Mouse (Mus musculus) cerebellum, postnatal 25 days (tissue): ENCODE results near the gene Myocos.
"Not testable (repeated sequence)": the region's sequence is repeated elsewhere in the genome, so short reads cannot be mapped to it uniquely, and the experiment has no call there.

ENCODE experiments used
- DNase-seq, 2 experiments: peaks; one replicate each; pipeline ENCODE4 v3.0.0; 2021; ENCODE audit warnings: mixed read lengths in 2 of 2

Gene Myocos

DNA sequence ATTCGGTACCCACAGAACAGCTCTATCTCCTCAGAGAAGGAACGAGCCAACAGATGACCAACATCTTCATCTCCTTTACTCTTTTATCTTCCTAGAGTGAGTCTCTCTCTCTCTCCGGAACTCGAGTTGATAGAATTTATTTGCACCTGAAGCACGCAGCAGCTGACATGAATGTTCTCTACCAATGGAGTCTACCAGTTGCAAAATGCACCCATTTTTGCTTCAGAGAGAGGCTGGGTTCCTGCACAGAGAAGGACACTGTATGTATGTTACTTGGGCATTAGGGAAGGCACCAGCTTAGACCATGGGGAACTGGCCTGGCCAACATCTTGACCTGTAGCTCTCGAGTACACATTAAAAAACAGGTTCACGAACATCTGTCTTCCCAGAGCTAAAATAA is at the start of gene Myocos:
Gene Myocos (minus strand): TSS at position 101 of the 400 bp plus-strand sequence.
- DNase-seq: no peak

DNA sequence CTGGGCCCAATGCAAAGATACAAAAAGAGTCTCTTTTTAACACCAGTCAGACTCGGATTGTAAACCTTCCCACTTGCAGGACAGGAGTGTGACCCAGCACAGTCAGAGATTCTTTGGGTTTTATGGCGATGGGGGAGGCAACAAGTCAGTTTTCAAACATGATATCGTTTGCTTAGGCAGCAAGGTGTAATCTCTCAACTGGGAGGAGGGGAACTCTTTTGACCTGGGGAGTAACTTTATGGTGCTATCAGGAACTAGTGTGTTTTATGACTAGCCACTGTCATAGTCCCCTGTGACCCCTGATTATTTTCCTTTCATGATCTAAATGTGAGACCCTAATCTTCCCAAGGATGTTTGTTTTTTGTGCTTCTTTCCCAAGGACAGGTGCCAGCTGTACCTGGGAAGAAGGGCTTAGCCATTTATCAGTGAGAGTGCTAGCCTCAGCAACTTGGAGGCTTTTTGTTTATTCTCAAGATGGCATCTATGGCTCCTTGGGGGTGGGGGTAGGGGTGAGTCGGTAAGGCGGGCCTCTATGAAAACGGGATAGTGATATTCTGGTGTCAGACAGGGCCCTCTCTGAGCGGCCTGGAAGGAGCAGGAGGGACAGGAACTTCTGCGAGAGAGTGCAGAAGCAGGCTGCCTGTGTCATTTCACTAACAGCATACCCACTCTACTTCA is 42.5 kb upstream of the Myocos start:
- DNase-seq: no peak

DNA sequence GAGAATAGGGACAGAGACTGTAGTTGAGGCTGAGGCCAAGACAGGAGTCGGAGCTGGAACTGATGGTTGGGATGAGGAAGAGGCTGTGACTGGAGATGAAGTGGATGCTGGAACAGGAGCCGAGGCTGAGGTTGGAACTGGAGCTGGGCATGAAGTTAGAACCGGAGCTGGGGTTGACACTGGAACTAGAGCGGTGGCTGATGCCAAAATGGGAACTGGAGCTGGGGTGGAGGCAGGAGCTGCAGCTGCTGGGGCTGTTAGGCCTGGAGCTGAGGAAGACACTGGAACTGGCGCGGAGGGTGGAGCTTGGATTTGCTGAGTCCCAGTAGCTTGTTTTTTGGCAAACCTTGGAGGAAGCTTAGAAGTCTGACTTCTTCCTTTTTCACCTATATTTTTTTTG is 39.8 kb upstream of the Myocos start:
- DNase-seq: no peak

DNA sequence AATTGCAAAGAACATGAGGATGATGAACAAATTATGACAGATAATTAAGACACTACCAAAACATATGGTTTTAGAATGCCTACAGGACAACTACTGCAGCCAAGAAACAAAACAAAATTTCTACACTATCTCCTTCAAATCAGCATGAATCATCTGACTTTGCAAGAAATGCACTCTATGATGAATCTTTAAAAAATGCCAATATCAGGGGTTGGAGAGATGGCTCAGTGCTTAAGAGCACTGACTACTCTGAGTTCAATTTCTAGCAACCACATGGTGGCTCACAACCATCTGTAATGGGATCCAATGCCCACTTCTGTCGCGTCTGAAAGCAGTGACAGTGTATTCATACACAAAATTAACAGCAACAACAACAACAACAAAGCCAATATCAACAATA is 35.7 kb upstream of the Myocos start:
- DNase-seq: no peak

DNA sequence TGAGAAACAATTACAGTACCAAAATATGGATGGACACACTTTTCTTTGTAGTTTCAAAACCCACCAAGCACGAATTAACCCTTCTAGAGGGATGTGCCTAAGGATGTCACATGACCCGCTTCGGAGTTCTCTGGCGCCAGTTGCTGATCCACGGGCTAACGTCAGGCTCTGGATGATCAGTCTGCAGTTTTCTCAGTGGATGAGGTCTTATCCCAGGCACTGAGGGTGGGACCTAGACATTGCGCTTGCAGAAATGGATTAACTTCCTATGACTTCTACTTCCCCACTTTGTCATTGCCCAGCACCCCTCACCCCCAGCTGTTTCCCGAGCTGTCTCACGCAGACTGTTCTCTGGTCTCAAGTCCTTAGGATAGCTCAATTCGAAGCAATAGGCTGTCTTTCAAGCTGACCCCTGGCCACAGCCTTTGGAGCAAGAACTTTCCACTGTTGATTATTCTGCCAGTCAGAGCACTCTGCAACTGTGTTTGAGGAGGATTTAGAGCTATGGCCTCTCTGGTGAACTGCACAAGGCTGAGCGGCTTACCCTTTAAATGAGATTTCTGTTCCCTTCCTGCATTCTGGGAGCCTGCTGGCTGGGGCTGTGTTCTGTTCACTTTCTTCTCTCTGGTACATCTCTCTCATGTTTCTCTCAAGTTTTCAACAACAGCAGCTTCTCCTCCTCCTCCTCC is 7.6 kb upstream of the Myocos start:
- DNase-seq: no peak

DNA sequence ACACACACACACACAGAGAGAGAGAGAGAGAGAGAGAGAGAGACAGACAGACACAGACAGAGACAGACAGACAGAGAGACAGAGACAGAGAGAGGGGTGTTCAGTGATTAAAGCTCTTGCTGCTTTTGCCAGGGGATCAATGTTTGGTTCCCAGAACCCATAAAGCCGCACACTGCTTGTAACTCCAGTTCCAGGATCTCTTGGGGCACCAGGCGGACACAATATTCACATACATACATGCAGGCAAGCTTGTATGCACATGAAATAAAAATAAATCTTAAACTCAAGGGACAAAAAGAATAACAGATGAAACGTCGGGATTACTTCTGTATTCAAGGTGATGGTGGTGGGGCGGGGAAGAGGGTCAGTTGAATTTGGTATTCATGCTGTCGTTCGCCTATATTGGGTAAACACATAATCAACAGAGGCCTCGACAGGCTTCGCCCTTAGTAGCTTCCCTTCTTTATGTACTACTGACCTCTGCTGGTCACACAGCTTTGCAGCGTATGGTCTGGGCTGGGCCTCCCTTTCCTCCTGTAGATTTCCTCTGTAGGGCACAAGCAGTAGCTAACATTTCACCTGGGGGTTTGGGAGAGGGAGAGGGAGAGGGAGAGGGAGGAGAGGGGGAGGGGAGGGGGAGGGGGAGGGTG is 6.9 kb upstream of the Myocos start:
- DNase-seq: peak; percentile 77 to 88

DNA sequence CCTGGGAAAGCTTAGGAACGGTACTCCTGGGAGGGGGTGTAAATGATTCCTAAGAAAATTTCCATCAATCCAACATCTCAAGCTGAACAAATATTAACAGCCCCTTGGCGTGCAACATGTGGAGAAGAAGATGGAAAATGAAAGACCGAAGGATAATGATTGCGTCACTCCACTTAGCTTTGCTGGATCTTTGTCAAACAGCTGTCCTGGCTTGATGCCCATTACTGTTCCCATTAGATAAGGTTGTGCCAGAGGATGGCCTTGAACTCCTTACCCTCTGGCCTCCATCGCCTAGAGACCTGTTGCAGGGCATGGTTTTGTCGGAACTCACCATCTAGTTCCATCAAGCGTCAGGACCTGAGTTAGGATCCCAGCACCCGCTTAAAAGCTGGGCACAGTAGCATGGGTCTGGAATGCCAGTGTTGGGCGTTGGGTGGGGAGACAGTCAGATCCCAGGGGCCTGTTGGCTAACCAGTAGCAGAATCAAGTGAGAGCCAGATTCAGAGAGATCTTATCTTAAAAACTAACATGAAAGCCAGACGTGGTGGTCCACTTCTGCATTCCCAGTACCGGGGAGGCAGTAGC is 2.3 kb upstream of the Myocos start:
- DNase-seq: no peak

DNA sequence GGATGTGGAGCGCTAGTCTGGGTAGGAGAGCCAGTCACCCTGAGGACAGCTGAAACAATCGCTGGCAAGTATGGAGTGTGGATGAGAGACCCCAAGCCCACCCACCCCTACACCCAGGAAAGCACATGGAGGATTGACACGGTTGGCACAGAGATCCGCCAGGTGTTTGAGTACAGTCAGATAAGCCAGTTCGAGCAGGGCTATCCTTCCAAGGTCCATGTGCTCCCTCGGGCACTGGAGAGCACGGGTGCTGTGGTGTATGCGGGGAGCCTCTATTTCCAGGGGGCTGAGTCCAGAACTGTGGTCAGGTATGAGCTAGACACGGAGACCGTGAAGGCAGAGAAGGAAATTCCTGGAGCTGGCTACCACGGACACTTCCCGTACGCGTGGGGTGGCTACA is 9.6 kb downstream of the Myocos start:
- DNase-seq: no peak

DNA sequence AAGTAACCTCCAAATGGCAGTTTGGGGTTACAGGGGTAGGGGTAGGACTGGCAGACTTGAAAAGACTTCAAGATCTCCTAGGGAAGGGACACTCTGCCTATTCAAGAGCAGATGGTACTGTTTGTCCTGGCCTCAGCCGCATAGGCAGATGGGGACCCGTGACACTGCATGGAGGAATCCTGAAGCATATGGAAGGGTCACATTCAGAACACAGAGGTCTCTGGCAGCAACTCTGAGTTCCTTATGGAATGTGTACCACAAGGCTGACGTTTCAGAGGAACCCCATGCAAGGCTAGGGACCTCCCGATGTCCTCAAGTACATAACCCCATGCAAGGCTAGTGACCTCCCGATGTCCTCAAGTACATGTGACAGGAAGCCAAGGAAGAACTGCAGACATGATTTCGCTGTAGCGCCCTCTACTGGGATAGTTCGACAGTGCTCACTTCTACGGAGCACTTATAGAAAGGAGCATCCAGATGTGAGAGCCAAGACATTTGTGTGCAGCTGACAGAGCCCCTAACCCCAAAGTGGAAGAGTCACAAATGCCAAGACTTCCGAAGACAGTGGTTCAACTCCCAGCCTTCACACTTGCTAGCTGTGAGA is 11.8 kb downstream of the Myocos start:
- DNase-seq: peak; percentile 59

DNA sequence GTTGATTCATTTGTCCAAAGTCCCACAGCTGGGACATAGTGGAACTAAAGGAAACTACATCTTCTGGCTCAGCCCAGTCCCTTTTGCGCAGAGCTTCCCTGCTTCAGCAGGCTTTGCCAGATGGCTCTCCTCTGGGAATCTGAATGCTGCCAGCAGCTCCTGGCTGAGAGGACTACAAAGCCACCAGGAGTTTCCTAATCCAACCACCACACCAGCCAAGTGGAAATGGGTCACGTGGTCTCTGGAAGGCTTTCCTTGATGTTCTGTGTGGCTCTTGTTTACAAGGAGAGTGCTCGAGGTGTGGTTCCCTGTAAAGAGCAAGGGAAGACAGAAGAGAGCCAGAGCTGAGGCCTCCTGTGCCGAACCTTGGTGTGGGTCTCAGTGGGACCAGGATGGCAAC is 14.3 kb downstream of the Myocos start:
- DNase-seq: peak; percentile 82 to 87

DNA sequence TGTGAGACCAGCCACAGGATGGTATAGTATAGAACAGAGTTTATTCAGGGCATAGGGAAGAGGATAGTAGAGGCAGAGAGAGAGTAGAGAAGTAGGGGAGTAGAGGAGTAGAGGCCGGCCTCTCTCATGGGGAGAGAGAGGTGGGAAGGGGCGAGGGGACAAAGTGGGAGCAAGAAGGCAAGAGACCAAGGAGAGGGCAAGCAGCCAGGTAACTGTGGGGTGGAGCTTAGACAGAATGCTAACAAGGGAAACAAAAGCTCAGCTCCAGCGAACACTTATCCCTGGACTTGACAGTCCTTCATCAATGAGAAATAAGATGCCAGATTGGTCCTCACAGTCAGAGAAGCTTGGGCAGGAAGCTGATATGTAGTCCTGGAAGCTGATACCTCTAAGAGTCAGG is 15.4 kb downstream of the Myocos start:
- peak in 1 of 2 experiments; percentile 34 for DNase-seq

DNA sequence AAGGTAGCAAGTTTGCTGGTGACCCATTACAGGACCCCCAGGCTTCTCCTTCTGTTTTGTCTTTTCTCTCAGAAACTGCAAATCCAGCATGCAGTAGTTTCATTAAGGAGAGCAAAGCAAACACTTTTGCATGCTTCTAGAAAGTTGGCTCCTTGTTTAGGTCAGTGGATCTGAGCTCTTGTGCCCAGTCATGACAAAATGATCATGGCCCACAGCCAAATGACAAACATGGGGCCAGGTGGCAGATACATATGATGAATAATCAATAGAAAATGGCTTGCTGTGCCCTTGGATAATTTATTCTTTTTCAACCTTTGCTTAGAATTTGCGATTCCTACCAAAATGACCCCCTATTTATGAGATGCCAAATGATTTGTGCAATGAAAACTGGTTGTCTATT is 18.2 kb downstream of the Myocos start:
- no peak for DNase-seq

DNA sequence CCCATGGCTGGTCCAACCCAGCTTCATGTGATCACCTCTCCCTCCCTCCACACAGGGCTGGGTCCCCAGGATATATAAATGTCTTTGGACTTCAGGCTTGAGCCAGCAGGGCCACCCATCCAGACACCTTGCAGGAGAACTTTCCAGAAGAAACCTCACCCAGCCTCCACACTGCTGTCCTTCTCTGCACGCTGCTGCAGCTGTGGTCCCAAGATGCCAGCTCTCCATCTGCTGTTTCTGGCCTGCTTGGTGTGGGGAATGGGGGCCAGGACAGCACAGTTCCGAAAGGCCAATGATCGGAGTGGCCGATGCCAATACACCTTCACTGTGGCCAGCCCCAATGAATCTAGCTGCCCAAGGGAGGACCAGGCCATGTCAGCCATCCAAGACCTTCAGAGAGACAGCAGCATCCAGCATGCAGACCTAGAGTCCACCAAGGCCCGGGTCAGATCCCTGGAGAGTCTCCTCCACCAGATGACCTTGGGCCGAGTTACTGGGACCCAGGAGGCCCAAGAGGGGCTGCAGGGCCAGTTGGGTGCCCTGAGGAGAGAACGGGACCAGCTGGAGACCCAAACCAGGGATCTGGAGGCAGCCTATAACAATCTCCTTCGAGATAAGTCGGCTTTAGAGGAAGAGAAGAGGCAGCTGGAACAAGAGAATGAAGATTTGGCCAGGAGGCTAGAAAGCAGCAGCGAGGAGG is 18.8 kb downstream of the Myocos start, which contains the start of gene Myoc:
Gene Myoc (plus strand): TSS at position 105 of the 700 bp plus-strand sequence.
- no peak for DNase-seq

DNA sequence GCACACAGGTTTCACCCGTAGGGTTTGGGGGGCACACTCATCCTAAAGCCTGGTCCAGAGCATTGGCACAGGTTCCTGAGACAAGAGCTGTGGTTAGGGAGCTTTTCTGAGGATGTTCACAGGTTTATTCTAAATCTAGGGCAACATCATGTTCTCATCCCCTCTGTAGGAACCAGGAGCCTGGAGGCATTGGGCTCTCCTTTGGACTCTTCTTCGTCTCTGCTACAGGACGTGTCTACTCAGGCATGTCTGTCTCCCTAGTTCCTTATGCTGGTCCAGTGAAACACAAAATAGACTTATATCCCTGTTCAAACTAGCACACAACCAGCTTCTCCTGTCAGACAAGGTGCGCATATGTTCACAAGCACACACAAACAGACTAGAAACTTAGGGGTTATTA is 19.5 kb downstream of the Myocos start:
- no peak for DNase-seq

DNA sequence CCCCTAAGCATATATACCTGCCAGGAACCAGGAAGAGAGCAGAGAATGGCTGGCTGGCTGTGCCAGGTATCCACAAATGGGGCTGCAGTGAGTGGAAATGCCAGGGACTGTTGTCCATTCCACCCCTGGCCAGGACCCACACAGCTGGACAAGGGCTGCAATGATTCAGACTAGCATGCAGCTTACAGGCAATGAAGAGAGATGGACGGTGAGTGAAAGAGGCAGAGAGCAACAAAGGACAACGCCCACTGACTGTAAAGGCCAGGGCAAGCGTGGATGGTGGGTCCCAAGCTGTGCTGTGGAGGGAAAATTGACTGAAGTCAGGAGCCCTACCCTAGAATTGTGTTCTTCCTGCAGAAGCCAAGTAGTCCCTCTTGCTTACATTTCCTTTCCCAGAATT is 21.5 kb downstream of the Myocos start:
- no peak for DNase-seq

DNA sequence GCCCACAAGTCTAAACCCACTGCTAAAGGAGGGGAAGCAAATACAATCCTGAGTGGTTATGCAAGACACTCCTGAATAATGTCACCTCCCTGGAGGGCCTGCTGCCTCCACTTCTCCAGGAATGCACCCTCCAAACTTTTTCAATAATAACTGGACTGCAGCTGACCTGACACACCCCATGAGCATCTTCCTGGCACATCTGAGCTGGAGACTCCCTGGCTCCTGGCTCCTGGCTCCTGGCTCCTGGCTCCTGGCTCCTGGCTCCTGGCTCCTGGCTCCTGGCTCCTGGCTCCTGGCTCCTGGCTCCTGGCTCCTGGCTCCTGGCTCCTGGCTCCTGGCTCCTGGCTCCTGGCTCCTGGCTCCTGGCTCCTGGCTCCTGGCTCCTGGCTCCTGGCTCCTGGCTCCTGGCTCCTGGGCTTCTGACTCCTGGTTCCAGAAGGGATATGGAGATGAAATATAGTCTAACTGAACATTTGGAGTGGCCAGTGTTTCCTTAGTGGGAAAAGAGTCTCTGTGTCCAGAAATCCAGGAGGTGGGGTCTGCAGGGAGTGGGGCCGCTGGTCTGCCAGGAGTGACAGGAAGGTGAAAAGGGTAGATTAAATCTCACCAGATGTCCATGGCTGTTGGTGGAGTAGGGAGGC is 22.6 kb downstream of the Myocos start:
- DNase-seq: peak; percentile 61 to 68

DNA sequence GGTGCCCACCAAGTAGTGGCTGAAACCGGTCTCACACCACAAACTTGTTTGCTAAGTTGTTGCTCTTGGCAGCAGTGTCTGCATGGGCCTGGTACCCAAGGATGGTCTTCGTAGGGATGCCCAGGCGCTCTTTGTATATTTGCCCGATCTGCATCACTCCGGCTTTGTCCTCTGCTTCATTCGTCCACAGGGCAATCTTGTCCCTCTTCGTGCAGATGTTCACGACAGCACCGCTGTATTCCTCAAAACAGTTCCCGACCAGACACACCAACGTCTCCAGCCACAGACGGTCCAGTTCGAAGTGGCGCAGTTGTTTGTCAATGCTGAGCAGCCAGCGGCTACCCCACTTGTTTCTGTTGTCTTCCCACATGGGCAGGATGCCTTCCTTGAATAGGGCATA is 29.7 kb downstream of the Myocos start:
- not testable (repeated sequence) for DNase-seq

DNA sequence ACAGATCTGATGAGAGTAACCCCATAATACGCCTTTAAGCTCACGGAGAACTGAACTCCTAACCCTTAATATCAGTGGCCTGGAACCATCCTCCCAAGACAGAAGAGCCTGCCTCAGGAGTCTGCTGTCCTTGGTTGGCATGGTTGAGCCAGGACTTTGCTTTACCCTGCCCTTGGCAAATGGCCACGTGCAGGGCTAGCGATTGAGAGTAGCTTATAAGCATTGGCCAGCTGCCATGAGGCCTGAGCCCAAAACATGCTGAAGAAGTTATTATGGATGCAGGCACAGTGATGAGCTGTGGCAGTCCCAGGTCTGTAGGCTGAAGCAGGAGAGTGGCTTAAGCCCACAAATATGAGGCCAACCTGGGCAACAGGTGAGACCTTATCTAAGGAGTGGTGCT is 30.2 kb downstream of the Myocos start:
- not testable (repeated sequence) for DNase-seq

DNA sequence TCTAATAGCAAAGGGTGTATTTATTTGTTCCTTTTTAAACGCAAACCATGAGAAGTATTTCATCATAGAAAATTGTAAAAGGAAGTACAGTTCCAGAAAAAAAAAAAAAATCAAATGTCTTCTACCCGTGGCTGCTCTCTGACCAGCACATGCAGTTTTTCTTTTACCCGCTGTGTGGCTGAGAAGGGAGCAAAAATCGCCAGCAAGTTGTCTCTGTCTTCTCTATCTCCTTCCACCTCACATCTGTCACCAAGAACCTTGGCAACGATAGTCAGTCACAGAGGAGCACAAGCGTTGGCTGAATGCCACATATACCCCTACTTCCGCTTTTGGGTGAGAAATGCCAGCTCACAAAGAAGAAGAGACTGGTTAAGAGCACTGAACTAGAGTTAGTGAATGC is 32.8 kb downstream of the Myocos start:
- DNase-seq: no peak

DNA sequence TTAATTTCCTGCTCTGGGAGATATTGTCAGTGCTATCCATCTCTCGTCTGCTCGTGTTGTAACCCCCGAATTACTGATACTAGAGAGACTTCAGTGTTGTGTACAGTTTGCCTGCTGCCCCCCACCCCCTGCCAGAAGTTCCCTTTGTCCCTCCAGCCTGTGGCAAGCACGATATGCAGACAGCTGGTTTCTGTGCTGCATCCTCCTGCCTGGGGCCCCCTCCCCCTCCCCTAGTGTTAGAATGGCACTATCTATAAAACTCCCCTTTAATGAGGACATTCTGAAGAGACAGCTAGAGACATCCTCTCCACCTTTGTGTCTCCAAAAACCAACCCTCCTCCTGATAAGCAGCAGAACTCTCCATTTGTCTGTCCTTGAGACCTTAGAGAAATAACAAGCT is 34.1 kb downstream of the Myocos start:
- no peak for DNase-seq

DNA sequence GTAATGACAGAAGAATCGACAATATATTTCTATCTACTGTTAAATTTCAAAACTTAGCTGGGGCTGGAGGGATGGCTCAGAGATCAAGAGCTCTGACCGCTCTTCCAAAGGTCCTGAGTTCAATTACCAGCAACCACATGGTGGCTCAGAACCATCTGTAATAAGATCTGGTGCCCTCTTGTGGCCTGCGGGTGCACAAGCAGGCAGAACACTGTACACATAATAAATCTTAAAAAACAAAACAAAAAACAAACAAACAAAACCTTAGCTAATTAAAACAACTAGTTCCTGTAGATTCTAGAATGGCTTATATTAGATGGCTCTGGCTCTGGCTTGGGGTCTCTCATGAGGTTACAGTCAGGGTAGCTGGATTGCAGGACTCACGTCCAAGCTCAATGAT is 37.5 kb downstream of the Myocos start:
- no peak for DNase-seq

DNA sequence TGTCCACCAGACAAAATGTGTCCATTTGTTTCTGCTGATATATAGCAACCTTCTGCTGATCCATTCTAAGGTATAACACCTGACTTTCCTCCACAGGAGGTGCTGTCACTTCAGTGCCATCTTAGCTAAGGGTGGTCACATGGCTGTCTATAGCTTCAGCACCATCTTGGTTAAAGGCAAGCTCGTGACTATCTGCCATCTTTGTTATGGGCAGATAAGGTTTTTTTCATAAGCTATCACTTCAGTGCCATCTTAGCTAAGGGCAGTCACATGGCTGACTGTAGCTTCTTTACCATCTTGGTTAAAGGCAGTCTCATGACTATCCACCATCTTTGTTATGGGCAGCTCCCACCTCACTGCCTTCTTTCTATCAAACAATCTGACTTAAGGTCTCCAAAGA is 42.5 kb downstream of the Myocos start:
- no peak for DNase-seq
